Mouse (Mus musculus) kidney, postnatal 4 days (tissue): ENCODE results near the gene Psmb11.

ENCODE experiments used
- DNase-seq, 2 experiments: peaks; one replicate each; pipeline ENCODE4 v3.0.0; 2021; ENCODE audit warnings: mixed read lengths in 2 of 2

Psmb11 gene

DNA sequence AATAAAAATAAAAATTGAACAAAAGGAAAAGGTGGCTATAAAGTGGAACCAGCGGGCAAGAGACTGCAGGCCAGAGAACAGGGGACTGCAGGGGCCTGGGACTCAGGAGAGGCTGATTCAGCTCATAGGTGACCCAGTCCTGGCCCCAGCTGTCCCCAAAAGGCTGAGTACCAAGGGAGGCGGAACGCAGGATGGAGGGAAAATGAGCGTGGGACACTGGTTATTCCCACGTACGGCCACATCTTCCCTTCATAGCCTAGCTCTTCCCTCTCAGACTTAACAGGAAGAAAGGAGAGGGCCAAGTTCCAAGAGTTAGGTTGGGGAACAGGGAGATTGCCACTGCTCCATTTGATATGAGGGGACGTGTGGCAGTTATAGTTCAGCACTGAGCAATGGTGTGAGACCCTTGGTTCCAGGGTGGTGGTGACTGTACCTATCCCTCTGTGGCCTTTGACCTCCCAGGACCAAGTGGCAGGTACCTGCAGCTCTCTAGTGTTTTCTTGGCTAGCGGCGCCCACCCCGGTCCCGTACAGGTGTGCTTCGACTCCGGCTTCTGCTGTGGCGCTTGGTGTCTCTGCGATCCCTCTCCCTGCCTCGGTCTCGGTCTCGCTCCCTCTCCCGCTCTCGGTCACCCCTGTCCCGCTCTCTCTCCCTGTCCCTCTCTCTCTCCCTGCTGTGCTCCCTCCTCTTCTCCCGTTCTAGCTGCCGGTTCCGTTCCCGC is 21.2 kb downstream of the Psmb11 start:
- peak in 1 of 2 experiments; percentile 20 for DNase-seq

DNA sequence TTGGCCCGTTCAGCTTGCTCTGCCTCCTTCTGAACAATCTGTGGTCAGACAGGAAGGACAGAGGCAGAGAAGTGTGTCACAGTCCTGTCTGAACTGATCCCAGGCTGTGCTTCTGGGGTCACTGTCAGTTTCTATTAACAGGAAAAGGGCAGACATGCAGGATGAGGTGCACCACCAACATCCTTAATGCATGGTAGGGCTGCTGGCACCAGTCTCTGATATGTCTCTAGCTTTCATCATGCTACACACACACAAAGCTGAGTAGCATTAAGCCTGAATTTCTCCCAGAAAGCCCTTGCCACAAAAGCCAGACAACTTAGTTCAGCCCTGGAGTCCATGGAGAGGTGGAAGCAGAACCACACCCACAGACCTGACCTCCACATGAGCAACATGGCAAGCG is 21.8 kb downstream of the Psmb11 start:
- DNase-seq, result no peak

DNA sequence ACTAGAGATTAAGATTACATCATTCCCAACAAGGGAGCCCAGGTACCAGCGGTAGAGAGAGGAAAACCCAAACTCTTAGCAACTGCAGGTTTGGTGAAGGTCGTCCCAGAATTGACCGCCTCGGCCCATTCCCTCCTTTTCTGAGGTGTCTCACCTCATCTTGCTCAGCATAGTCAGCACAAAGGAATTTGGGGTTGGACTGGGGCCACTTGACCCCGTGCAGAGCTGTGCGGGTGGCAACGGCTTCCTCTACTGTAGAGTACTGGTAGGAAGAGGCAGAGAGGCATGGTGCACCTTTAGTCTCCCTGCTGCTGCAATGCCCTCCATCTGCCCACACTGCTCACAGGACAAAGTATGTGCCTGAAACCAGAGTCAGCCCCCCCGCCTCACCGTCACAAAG is 23.1 kb downstream of the Psmb11 start:
- DNase-seq, result no peak

DNA sequence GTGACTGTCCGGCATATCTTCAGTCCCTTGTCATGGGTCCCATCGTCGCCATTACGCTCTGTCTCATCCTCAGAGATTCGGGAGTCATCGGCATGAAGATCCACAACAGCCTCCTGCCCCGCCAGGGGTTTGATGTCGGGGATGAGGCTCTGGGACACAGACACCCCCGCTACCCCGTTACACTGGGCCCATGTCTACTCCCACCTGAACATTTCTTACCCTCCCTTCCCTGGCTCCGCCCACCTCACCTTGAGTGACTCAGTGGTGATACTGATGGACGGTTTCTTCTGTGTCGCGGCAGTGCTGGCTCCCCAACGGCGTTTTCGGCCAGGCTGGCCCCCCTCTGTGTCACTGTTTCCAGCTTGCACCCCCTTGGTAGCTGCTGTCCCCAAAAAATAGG is 25.2 kb downstream of the Psmb11 start:
- DNase-seq, result no peak

DNA sequence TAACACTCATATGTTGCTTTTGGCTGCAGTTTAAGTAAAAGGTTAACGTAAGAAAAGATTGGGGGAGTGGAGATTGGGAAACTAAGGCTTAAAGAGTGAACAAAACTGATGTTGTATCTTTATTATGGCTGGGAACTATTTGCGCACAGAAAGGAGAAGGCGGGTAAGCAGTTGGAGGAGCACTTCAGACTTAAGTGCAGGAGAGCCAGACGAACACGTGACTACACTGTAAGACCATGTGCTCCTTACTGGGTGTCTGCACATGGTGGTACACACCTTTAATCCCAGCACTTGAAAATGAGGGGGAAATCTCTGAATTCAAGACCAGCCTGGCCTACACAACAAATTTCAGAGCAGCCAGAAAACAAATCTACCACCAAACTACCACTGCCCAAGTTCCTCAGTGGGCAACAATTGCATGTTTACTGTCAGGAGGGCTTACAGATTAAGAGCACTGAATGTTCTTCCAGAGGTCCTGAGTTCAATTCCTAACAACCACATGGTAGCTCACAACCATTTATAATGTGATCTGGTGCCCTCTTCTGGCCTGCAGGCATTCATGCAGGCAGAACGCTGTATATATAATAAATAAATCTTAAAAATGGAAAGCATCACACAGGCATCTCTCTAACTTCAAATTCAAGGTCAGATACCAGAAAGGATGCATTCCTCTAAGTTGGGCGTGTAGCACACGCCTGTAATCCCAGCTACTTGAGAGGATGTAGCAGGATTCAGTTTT is 25.8 kb downstream of the Psmb11 start:
- no peak for DNase-seq

DNA sequence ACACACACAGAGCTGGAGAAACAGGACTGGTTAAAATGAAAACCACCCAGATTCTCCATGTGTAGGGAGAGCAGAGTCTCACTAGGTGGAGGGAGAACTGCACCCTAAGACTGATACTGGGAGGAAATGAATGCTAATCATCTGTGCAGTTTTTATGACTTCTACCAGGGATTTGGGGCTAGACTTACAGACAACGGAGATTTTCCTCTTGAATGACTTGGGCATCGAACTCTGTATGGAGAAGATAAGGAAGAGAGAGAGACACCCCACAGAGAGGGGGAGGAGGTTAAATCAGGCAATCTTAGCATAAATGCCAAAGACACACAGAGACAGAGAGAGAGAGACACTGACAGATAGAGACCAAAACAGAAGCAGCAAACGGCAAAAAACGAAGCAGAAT is 26.7 kb downstream of the Psmb11 start:
- no peak for DNase-seq

DNA sequence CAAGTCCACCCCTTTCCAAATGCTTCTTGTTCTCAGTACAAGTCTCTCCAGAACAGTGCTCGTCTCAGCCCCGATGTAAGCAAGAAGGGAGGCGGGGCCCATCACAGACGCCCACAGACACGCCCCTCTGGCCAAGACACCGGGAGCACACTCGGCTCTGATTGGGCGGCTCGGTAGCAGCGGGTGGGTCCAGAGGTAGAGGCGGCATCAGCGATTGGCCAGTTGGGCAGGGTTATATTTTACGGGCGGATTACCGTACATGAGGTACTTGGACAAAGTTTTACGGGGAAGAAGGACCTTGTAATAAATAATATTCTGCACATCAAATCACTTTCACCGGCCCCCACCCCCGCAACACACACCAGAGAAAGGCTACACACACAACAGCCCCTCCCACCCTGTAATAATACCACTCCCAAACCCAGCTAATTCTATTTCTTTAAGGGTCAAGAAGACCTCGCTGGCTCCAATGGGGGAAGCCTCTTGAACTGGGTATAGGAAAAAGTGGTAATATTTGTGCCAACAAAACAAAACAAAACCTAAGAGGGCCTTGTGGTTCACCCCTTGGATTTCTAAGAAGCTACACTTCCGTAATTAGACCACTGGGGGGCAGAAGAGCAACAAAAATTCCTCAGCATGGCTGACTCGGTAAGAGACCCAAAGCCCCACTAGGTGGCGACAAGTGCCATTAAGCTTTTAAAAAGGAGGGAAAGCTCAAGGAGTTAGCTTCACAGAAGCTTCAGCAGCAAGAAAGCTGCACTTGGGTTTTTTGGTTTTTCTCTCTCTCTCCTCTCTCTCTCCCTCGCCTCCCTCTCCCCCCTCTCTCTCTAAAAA is 29.6 kb downstream of the Psmb11 start:
- DNase-seq, result peak; percentile 91 to 93

DNA sequence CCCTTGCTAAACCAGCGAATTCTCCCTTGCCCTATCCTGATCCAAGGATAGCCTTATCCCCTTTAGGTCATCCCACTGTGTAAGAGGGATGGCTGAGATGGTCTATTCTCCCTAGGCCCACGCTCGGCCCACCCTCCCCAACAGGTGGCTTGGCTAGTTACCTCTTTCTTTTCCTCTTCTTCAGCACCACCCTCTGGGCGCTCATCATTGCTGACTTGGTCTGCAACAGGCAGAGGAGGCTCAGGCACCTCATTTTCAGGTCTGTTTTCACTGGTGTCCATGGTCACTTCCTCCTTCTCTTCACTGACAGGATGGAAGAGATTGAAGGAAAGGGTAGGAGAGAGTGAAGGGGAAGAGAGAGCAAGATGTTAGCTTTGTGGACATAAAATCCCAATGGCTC is 30.3 kb downstream of the Psmb11 start:
- DNase-seq, result no peak

DNA sequence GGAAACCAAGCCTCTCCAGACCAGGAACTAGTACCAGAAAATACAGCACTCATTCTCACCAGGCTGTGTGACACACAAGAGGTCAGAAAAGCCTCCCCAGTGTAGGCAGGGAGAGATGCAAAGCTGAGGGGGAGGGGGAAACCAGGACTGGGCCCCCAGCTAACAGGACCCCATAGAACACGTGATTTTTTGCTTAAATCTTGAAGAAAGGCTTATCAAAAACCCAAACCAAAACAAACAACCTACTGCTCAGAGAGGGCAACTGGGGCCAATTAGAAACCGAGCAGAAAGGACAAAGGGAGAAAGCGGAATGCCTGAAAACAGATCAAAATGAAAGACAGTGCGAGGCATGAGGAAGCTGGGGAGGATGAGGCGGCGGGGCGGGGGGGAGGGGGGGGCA is 31.6 kb downstream of the Psmb11 start:
- DNase-seq, result no peak

DNA sequence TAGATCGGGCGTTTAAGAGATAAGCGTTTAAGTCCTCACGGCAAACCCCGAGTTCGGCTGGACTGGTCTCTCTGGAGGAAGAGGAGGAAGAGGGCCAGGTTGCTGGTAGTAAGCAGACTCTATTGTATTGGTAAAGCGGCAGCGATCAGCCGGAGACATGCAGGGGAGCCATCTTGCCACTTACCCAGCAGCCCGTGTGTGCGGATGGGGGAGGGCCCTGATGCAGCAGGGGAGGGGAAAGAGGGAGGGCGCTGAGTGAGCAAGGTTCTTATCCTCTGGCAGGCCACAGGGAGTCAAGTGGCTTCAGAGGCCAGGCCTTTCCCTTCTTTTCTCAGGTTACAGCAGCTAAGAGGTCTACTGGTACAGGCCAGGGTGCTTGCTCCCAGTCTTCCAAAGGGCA is 32.3 kb downstream of the Psmb11 start:
- DNase-seq, result peak; percentile 86 to 92

DNA sequence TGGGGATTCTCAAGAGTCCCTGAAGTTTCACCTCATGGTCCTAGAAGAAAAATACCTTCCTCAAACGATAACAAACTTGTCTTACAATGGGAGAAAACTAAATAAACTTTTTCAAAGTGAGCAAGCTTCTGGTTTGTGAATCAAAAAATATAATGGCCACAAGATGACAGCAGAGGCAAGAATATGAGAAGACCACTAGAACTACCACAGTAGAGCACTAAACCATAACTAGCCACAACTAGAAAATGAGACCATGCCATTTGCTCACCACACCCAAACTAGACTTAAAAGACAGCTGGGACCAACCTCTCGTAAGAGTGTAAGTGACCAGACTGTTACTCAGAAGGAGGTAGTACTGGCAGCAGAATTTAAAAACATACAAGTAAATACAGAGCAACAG is 38.8 kb downstream of the Psmb11 start:
- no peak for DNase-seq

DNA sequence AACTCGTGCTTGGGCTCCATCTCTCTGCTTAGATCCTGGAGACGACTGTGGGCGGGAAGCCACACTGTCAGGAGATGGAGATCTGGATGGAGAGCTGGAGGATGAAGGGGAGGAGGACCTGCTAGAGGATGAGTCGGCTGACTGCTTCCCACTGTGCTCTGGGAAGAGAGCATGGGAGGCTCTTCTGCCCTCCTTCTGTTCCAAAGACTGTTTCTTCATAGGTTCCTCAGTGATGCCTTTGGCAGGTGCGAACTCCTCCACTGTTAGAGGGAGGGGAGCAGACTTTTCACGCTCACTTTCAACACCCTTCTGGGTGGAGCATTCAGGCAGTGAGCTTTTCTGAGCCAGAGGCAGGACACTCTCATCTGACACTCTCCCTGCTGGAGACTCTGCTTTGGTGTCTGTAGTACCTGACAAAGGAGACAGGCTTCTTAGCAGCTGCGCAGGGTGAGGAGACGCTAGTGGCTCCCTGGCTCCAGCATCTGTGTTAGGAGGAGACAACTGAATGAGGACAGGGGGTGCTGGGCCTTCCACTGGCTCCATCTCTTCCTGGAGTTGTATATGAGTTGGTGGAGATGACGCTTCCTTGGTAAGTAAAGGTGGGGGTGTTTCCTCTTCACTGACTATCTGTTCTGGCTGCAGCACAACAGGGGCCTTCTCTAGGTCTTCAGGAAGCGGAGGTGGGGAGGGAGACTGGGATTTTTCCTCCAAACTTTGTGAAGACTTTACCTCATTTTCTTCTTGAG is 43.4 kb downstream of the Psmb11 start:
- no peak for DNase-seq

DNA sequence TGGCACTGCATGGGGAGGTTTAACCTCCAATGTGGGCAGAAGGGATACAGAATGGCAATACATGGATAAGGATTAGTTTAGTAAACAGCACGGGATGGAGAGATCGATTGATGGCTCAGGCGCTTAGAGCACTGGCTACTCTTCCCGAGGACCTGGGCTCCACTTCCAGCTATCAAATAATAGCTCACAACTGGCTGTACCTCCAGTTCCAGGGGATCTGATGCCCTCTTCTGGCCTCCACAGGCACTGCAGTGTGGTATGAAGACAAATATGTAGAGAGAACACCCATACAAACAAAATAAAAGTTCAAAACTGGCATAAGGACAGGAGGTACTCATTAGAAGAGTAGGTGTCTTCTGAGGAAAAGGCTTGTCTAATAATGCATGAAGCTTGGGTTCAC is 48.1 kb downstream of the Psmb11 start:
- peak; percentile 67 to 72 for DNase-seq

DNA sequence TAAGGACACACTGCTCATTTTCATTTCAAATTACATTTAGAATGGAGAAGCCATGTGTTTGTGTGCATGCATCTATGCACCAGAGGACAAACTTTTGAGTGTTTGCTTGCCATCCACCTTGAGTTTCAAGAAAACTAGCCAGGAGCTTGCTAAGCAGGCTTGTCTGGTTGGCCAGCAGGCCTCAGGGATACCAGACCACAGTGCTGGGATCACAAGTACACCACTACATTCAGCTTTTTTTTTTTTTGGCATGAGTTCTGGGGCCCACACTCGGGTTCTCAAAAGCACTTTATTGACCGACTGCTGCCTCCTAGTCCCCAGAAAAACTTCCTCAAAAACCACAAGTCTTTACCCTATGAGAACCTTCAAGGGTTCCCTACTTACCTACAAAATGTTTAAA is 53.1 kb downstream of the Psmb11 start:
- no peak for DNase-seq

DNA sequence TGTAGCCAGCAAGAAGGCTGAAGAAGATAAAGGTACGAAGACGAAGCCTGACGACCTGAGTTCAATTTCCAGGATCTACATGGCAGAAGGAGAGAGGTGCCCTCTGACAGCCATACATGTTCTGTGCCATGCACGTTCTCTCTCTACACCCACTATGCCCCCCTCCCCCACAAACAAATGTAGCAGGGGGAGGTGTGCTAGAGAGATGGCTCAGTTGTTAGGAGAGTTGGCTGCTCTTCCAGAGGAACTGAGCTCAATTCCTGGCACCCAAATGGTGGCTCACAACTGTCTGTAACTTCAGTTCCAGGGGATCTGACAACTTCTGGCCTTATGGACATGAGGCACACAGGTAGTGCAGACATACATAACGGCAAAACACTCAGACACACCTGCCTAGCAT is 55.1 kb downstream of the Psmb11 start:
- DNase-seq, result no peak

DNA sequence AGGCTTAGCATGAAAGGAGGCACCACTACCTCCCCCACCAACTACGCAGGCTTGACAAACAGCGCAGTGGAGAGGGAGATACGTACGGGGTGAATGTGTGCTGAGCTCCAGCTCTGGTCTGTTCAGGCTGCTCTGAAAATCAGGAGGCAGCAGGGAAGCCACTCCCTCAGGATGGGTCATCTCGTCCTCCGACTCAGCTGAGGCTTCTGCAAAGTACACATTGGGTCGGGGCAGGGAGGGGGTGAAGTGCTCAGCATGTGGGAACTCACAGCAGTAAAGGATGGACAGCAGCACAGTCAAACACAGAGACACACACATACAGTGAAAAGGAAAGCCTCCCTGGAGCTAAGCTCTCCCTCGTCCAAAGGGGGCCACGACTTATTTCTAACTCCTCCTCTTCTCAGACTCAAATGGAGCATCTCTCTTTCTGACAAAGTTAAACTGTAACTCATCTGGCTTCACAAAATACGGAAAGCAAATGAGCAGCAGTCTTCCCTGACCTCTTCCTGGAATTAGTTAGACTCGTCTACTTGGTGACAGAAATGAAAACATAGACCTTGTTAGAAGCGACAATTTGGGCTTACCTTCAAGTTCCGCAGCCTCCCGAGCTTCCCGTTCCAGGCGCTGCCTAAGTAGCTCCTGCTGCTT is 57.5 kb downstream of the Psmb11 start:
- DNase-seq, result no peak
